23 mouse cellular contexts compared by ENCODE assay signal in genomic region chr9:30625090-30625489, GRCm38 (mm10).
DNase-seq lines count a peak whose midpoint lies in the region; ATAC-seq and TF ChIP-seq lines count a peak whose summit lies in the region.
"Had no signal": no experiment of that assay in that cellular context is flagged by ENCODE, and none has a peak within 500 bp of the region (broad histone marks: within the 10 kb centered on the region; RNA-seq: fewer than 3 reads in every experiment).

No protein-coding gene starts in this region.

- no peaks in the 10 kb centered on the region for H3K36me3 ChIP-seq in limb, embryonic 14.5 days (ENCODE audit: control insufficient read depth, insufficient read depth, low read length)
- H3K36me3 ChIP-seq: embryonic facial prominence, embryonic 13.5 days; G1E; heart, embryonic 10.5 days; intestine, embryonic 15.5 days had no signal

- H3K4me1 ChIP-seq in limb, embryonic 14.5 days (ENCODE audit: control insufficient read depth, insufficient read depth, low read length): peaks cover 33% of the 10 kb centered on the region
- H3K4me1 ChIP-seq: embryonic facial prominence, embryonic 13.5 days; forebrain, embryonic 13.5 days; intestine, embryonic 15.5 days had no signal

- TF ChIP-seq POLR2A in limb, embryonic 14.5 days (IDR thresholded peaks at IDR 0.05; ENCODE audit: borderline replicate concordance, extremely low read depth, insufficient read depth, insufficient read length): no peak

- no peaks in the 10 kb centered on the region for H3K27me3 ChIP-seq in limb, embryonic 14.5 days (ENCODE audit: control insufficient read depth, insufficient read depth, low read length)
- H3K27me3 ChIP-seq: embryonic facial prominence, embryonic 13.5 days; forebrain, embryonic 13.5 days; intestine, embryonic 15.5 days had no signal

- peak; percentile 24 to 26 for DNase-seq in cerebellum, postnatal 10 days
- DNase-seq in cerebellum, adult 8-10 months: no peak
- DNase-seq in layer of hippocampus, adult 2 months (ENCODE audit: low spot score in 2 of 2): no peak
- DNase-seq in layer of hippocampus, adult 18-20 months (ENCODE audit: low spot score in 2 of 2): no peak
- DNase-seq in limb, embryonic 14.5 days (ENCODE audit: low spot score): no peak
- DNase-seq in thymus, postnatal 14 days: no peak
- DNase-seq in liver: no peak
- DNase-seq: adrenal gland, postnatal 25 days; B cell, adult 2 months; cerebellum, adult 18-20 months; forebrain, postnatal 0 days; gastrocnemius, adult 2 months; gastrocnemius, postnatal 25 days; heart, adult 18-20 months; heart, postnatal 10 days had no signal

- H3K4me3 ChIP-seq in layer of hippocampus, adult 2 months: no peak overlapping the region
- no peak overlapping the region for H3K4me3 ChIP-seq in limb, embryonic 14.5 days (replicated peaks; ENCODE audit: low read length)
- H3K4me3 ChIP-seq: embryonic facial prominence, embryonic 13.5 days; forebrain, embryonic 13.5 days; gastrocnemius, adult 2 months; heart, embryonic 10.5 days; intestine, embryonic 15.5 days had no signal

- no peak overlapping the region for H3K9ac ChIP-seq in limb, embryonic 14.5 days (ENCODE audit: low read depth, low read length, severe bottlenecking)
- H3K9ac ChIP-seq: embryonic facial prominence, embryonic 13.5 days; forebrain, embryonic 13.5 days; forebrain, postnatal 0 days; hindbrain, embryonic 14.5 days; intestine, embryonic 15.5 days had no signal

- H3K4me2 ChIP-seq in limb, embryonic 14.5 days (replicated peaks; ENCODE audit: low read depth, low read length, severe bottlenecking): no peak overlapping the region
- H3K4me2 ChIP-seq: embryonic facial prominence, embryonic 13.5 days; forebrain, embryonic 13.5 days; hindbrain, embryonic 14.5 days; intestine, embryonic 15.5 days had no signal

- 71% methylated on average over 3 of the region's 3 CpGs for WGBS in limb, embryonic 14.5 days

- peak overlapping the region; percentile 52; the same call in 1 of the 2 replicates for H3K27ac ChIP-seq in layer of hippocampus, adult 2 months
- H3K27ac ChIP-seq in limb, embryonic 14.5 days (replicated peaks; ENCODE audit: low read depth, low read length): peak overlapping the region; percentile 59
- H3K27ac ChIP-seq: embryonic facial prominence, embryonic 13.5 days; forebrain, embryonic 13.5 days; gastrocnemius, adult 2 months; heart, embryonic 10.5 days; hindbrain, embryonic 14.5 days; intestine, embryonic 15.5 days had no signal

- no peaks in the 10 kb centered on the region for H3K9me3 ChIP-seq in limb, embryonic 14.5 days (ENCODE audit: control insufficient read depth, low read length)
- H3K9me3 ChIP-seq: embryonic facial prominence, embryonic 13.5 days; forebrain, embryonic 13.5 days; G1E; heart, embryonic 10.5 days; intestine, embryonic 15.5 days had no signal

- TF ChIP-seq CTCF in layer of hippocampus, adult 2 months (conservative IDR thresholded peaks at IDR 0.05): no peak

- 0 out of 2 replicates have a peak, but pooled peaks have one; percentile 24 for ATAC-seq in limb, embryonic 14.5 days (ENCODE audit: low FRiP score, low read depth)
- ATAC-seq: activated CD4-positive, CD25-positive, alpha-beta regulatory T cell, adult 4 months; CD4-positive, CD25-positive, alpha-beta regulatory T cell, adult 4 months; intestine, embryonic 15.5 days had no signal

Comparison
In these comparisons a context has a peak if more than half of its experiments do, and no peak if none do; other contexts are left out.
1. DNase-seq: peak in cerebellum, postnatal 10 days (2 of 2); none in cerebellum, adult 8-10 months (single experiment), layer of hippocampus, adult 2 months (0 of 2), layer of hippocampus, adult 18-20 months (0 of 2), limb, embryonic 14.5 days (single experiment), thymus, postnatal 14 days (single experiment) and liver (single experiment).